Mouse (Mus musculus) retina, embryonic 14.5 days (tissue): ENCODE results near the gene Ghrhr.

ENCODE experiments used
- DNase-seq: peaks from one replicate; pipeline ENCODE4 v3.0.0-alpha.2; 2015; ENCODE audit warnings: low spot score

Ghrhr gene

DNA sequence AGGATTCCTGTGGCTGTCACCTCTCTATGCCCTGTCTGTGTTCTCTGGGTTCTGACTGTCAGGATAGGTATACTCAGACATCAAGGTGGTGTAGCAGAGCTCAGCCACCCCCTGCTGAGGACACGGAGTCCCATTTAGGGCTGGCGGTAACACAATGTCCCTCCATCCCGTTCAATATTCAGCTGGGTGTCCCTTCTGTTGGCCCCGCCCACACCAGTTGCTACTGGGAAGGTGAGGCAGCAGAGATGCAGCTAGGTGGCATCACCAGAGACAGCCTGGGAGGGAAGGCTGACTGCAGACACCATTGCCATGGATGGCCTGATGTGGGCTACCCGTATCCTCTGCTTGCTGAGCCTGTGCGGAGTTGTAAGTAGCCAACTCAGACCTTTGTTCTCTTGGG, at the start of gene Ghrhr:
TSS of gene Ghrhr (plus strand) at position 220 of the 400 bp plus-strand sequence.
- no peak for DNase-seq

DNA sequence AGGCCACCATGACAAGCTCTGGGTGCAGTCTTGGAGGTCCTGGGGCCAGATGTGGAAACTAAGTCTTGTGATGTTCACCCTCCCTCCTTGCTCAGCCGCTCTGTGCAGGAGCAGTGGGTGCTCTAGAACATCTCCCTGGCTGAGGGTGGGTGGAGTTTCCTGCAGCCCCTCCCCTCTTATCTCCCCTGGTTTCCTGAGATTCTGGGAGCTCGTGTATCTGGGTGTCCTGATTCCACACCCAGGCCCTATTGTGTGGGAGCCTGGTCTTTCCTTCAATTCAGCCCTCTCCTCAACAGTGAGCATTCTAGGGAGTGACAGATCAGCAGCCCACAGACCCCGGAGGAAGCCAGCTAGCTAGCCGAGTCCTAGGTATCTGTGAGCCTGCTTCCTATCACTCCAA, 49.8 kb upstream of the Ghrhr start:
- DNase-seq: no peak

DNA sequence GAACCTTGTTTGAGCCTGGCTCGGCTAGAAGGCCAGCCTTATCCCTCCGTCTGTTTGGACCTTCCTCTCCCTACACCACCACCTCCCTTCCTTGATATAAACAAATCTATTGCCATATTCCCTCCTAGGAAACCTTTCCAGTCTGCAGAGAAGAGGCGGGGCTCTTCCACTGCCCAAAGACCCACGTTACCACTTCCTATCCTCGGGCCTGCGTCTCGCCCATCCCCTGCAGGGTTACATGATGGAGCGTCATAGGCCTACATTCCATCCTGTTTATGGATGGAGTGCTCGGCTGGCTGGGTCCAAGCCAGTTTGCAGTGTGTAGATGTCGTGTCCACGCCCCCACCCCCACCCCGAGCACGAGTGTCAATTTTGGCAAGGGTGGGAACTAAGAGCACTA, 48.8 kb upstream of the Ghrhr start:
- DNase-seq: no peak

DNA sequence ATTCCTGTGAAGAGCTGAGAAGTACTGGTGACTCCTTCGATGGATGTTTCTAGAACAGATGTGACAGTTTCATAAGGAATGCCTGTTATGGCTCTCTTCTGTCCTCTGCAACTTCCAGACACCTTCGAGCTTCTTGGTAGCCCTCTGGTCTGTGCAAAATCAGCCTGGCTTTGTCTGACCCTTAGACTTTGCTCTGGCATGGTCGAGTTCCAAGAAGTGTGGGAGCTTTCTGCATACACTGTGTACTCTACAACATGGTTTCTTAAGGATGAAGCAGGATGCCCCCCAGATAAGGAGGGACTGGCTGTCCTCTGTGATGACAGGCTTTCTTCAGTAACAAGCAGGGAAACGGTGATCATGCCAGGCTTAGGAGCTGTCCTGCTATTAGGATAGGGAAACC, 47.9 kb upstream of the Ghrhr start:
- DNase-seq: no peak

DNA sequence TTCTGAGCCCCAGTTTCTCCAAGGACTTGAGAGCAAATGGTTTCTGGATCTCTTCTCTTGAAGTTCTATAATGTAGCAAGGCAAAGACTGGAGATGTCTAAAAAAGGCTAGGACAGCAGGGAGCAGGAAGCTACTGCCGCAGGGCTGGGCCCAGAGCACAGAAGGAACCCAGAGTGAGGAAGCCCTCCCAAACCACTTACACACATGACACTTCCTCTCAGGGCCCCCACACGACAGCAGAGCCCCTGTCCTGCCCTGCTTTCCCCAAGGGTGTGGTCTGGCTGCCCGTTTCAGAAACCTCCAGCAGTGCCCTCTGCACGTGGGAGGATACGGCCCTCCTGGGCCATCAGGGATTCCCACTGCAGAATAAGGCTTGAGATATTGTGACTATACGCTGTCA, 44.8 kb upstream of the Ghrhr start:
- no peak for DNase-seq

DNA sequence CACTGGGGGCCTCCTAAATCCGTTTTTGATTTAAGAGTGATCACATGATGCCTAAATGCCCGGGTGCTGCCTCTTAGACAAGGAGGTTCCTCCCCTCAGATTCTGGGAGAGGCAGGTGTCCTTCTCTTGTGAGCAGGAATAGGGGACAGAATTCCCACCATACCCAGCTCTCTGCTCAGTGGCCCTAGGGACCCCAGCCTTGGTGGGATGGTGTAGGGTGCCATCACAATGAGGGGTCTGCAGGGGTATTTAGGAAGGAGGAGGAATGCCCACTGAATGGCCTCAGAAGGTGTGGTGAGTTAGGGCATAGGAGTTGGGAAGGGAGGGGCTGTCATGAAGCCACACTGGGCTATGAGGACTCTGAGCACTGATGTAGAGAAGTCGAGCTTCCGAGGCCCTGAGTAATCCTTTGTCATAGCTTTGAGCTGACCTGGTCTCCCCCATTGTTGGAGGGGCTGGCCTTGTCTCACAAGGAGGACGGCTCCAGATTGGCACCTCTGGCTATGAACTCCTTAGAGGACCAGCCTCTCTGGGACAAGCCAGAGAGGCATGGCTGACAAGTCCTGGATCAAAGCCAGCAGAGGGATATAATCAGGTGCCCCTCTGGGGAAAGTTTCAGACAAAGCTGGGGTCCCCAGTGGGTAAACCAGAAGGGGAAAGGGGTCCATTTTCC, 43.9 kb upstream of the Ghrhr start:
- DNase-seq: no peak

DNA sequence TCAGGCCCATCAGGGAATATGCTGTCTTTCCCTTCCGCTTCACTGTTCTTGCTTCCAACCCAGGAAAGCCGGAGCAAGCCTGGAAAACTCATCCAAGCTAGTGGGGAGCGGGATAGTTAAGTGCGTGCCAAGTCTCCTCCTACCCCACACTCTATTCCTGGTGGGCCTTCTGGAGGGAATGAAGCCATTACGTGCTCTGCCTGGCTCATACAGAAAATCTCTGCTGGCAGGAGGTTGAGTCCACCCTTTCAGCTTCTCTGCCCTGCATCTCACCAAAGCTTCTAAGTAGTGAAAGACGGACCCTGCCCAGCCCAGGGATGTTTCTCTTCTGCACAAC, 43.4 kb upstream of the Ghrhr start:
- DNase-seq: no peak

DNA sequence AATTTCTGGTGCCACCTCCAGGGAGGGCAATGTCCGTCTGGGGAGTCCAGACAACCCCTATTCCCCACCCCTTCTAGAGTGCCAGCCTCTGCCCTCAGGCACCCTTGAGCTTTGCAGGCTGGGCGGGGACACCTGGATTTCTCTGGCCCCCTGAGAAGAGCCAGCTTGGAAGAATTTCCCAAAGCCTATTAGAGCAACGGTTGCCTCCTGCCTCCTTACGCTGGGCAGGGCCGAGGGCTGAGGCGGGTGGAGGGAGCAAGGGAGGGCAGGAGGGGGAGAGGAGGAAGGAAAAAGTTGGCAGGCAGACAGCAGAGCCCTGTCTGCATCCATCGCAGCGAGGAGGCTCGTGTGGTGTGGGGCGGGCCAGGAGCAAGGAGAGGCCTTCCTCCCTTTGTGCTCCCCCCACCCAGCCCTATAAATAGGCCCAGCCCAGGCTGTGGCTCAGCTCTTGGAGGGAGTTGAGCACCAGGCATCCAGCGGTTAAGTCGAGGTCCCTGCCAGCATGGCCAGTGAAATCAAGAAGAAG, 40.0 kb upstream of the Ghrhr start, which contains the start of gene Aqp1:
TSS of gene Aqp1 (plus strand) at position 444 of the 526 bp plus-strand sequence.
- DNase-seq: peak; percentile 34

DNA sequence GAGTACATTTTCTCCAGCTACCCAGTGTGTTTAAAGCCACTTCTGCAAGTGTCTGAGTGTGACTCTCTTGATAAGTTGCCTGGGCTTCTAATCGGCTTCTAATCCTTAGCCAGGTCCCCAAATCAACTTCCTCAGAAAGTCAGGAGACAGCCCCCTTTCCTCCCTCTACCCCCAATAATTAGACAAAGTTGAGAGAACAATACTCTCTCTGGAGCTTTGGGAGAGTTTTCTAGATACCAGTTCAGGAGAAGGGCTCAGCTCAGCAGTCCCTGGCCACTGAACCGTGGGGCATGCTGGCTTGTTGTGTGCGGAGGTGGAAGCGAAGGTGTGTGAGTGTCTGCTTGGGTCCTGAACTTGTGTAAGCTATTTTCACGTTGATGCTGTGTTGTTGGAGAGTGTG, 38.9 kb upstream of the Ghrhr start:
- DNase-seq: no peak

DNA sequence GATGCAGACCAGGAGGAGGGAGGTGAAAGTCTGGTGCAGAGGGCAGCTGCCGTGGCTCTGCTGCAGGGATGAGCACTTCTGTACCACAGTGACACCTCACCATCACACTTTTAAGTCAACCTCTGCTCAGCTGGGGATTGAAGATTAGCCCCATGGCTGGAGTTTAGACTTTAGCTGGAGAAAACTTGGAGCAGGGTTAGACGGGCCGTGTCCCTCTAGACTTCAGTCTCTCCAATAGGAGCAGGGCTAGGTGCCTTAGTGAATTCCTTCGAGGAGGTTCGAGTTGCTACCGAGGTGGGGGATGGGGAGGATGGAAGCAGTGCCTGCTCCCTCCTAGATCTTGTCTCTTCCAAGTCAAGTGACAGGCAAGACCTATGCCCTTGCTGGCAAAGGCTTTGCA, 38.0 kb upstream of the Ghrhr start:
- no peak for DNase-seq

DNA sequence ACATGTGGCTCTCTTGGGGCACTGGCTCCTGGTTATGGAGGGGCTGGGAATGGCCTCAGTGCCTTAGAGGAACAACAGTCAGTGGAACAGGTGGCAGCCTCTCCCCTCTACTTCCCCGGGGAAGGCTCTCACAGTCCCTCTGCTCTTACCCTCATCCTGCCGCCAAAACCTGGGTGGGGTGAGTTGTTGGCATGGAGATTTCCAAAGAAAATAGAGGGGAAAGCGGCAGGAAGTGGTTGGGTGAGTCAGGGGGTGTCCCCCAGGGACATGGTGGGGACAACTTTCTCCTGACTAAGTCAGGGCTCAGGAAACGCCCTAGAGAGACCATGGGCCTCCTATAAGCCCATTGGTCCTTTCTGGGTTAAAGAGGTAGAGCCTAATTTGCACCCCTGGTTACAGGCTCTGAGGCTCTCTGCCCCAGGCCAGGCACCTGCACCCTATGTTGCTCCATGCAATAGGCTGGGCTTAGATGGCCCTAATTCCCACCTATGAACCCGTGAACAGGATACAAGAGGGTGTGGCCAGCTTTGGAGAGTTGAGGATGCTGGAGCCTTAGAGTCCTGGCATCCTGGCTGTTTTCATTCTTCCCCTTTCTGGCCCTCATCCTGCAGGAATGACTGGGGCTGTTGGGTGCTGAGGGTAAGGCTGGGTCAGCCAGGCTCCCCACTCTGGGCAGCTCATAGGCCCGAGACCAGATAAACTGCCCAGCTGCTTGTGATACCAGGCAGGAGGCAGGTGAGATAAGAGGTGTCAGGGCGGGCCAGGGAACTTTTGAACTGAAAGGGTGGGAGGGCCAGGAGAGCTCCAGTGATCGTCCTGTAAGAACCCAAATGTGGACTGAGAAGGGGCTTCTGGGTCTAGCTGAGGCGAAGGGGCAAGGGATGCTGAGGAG, 36.9 kb upstream of the Ghrhr start:
- no peak for DNase-seq

DNA sequence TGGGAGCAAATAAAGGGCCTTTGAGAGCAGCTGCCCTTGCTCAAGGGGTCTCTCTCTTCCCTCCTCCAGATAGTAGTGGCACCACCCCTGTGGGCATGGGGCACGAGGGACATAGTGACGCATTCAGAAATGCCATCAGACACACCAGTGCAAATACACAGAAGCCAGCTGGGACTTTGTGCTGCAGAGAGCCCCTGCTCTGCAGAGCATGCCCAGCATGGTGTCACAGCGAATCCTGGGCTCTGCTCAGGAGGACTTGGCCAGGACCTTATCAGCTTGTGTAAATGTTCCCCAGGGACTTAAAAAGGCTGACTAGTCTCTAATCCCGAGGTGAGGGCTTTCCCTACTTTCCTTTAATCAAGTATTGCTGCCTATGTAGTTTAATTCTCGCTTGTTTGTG, 34.4 kb upstream of the Ghrhr start:
- no peak for DNase-seq

DNA sequence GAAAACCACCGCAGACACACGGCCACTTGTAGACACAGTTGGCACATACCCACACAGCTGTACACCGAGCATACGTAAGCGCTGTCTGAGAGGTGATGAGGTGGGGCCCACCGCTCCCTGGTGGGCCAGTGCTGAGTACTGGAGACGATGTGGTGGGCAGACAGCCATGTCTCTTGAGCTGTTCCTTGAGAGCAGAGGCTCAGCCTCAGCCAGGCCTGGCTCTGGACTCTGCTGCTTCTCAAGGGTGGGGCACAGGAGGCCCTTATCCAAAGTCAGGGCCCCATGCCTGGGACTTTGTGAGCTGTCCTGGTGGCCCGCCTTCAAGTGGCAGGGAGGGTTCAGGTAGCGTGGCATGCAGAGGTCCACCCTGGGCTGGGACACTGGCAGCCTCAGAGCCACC, 33.8 kb upstream of the Ghrhr start:
- no peak for DNase-seq

DNA sequence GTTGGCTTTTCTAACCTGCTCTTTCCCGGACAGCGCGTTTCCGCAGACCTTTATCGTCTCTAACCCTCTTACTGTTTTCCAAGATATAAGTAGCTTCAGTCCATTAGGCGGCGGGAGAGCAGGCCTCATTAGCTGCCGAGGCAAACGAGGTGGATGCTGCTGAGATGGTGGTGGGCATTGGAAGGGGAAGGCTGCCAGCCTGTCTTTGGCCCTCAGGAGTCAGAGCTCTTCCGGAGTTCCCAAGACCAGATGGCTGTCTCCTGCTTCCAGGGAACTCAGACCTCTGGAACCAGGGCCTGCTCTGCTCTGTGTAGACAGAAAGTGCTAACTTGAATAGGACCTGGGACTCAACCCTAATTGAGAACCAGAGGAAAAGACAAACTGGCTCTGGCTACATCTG, 32.6 kb upstream of the Ghrhr start:
- DNase-seq: no peak

DNA sequence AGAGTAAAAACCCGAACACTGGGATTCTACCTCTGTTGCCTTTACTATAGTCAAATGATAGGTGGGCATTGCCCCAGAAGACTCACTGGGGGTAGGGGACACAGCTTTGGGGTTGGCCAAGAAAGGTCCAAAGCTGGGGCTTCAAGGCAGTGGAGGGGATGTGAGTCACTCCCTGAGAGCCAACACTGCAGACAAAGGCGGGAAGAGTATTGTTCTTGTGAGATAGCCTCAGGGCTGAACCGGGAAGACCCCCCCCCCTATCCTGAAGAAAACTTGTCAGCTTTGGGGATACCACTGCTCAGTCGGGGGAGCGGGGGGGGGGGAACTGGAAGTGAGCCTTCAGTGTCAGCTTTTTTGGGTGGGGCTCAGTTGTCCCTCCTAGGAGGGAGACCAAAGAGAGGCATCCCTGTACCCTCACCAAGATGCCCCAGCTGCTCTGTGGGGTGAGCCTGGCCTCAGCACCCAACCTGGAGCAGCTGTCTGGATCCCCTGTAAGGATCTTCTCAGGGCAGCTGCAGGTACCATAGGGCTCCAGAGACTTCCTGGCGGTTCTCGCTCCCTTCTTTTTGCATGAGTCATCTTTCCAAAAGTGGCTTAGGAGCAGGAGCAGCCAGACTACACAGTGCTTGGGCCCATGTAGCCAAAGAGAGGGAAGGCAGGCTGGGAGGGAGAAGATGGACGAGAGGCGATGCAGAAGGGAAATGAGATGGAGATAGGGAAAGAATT, 31.6 kb upstream of the Ghrhr start:
- DNase-seq: no peak

DNA sequence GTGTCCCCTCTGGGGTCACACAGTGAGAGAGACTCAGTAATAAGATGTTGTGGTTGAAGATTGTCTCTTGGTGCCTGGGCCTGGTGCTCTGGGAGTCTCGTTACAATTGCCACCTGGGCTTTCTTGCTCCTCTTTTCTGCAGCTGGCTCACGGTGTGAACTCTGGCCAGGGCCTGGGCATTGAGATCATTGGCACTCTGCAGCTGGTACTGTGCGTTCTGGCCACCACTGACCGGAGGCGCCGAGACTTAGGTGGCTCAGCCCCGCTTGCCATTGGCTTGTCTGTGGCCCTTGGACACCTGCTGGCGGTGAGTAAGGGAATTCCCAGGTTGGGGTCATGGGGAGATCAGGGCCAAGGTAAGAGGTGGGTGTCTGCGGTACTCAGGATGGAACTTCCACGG, 30.8 kb upstream of the Ghrhr start:
- DNase-seq: no peak

DNA sequence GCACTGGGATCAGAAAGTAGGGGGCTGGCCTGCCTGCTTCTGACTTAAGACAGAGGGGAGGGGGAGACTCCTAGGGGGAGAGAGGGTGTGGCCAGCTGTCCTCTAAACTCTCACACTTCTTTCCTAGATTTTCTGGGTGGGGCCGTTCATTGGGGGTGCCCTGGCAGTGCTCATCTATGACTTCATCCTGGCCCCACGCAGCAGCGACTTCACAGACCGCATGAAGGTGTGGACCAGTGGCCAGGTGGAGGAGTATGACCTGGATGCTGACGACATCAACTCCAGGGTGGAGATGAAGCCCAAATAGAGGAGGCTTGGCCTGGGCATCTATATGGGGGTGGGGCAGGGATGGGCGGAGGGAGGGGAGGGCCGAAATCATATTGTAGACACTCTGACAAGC, 29.6 kb upstream of the Ghrhr start:
- no peak for DNase-seq

DNA sequence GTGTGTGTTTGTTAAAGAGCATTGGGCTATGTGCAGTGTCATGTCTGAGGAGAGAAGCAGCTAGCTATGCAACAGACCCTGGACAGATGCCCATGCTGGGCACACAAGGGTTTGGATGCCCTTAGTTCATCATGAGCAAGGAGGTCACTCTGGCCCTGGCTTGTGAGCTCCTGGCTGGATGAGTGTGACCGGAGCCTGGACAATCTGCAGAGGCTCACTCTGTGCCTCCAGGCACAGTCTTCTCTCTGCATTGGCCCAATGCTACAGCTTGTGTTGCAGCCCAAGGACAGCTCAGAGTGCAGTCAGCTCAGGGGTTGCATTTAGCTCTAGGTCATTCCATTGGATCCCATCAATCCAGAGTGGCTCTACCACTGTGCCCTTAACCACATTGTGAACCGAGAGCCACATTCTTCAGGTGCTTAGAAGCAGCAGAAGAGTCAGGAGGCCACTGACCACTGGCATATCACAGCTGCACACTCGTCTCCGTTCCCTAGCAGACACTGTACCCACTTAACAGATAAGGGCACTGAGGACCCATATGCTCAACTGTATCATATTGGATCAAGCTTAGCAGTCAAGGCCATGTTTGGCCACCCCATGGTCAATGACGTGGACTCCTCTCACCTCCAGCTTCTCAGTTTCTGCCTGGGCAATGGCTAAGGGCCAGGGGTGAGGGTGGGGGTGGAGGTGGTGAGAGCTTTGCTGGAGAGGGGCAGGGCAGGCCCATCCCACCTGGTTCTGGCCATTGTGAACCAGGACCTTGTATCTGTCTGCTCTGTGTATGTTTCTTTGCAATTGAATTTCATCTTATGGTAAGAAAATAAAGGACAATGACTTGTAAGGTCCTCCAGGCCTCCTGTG, 28.2 kb upstream of the Ghrhr start:
- no peak for DNase-seq

DNA sequence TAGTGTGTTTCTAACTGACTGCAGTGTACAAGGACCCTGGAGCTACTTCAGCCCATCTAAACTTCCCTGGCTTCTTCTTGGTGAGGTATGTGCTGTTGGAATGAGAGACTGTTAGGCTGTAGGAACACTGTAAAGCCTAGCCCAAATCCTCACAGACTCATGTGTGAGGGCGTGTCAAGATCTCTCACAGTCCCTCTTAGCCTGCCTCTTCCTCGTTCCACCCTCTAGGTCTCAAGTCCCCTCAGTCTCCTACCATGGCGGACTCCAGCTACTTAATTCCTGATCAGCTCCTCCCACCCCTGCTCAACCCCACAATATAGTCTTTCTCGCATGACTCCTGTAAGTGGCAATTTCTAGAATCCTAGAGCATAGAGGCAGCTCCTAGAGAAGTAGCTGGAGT, 26.9 kb upstream of the Ghrhr start:
- DNase-seq: no peak

DNA sequence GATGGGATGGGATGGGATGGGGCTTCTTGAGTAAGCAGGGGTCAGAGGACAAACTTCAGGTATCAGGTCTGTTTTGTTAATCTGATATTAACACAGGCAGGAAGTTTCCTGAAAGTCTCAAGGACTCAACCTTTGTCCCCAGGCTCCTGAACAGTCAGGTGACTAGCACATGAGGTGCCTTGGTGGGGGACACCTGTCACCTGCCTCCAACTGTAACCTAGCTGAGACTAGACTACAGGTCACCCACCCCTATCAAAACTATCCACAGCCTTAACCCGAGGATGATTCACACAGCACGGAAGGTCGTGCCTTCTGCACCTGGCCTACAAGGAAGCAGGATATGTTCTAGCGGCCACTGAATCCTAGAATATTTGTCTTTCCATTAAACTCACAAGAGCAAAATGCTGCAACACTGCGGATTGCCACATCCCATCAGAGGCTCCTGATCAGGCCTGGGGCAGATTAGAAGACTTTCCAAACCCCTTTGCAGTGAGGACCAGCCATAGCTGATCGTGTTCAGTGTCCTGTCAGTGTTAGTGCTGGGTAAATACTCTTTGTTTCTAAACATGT, 25.6 kb upstream of the Ghrhr start:
- DNase-seq: no peak

DNA sequence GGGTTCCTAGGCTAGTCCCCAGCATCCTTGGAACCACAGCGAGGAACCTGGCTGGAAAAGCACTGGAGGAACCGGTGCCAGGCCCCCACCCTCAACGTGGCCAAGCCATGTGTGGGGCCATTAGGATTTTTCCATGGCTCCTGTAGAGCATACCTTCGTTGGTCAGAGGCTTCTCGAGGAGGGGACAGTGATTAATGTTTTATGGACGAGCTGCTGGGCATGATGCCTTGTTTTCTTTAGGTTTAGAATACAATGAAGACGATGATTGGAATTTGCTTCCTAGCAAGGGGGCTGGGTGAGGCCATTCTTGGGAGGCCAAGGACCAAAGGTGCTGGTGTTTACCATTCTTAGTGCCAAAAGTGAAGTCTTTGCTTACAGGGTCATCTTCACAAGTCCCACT, 24.4 kb upstream of the Ghrhr start:
- DNase-seq: no peak
